Mouse (Mus musculus): ENCODE measurements at regions not wholly inside any gene's neighbourhood (a gene's known extent, or its start where the extent isn't known, plus 50 kb on each side); places are given as distances from the start of the nearest gene placed in this dataset.

- Histone ChIP-seq H3K4me2 (ENCODE audit: low read depth, low read length) (no peak overlapping the region), H3K36me3 (replicated peaks; ENCODE audit: control insufficient read depth, insufficient read depth, low read depth, low read length) (no peaks in the 10 kb centered on the region), H3K9me3 (replicated peaks; ENCODE audit: control insufficient read depth, low read length) (no peaks in the 10 kb centered on the region), H3K27me3 (ENCODE audit: control insufficient read depth, insufficient read depth, low read length) (no peaks in the 10 kb centered on the region), H3K4me3 (ENCODE audit: low read depth, low read length) (no peak overlapping the region), H3K4me1 (ENCODE audit: control insufficient read depth, insufficient read depth, low read length) (no peaks in the 10 kb centered on the region), H3K9ac (replicated peaks; ENCODE audit: low read length) (no peak overlapping the region), H3K27ac (replicated peaks; ENCODE audit: low read depth, low read length) (no peak overlapping the region)
- DNase-seq (ENCODE audit: low spot score) = no peak
- no peak for ATAC-seq (replicated peaks; ENCODE audit: insufficient number of reproducible peaks, low FRiP score, low TSS enrichment, low read depth)
- 81% methylated on average over 4 of the region's 4 CpGs for WGBS
Measured at GRCm38 (mm10) chr3:9128407-9128806, 481.5 kb downstream of the Zfp704 start.

- WGBS = 56% methylated on average over 5 of the region's 5 CpGs
- Histone ChIP-seq H3K27ac (replicated peaks; ENCODE audit: low read depth, low read length) (no peak overlapping the region), H3K9me3 (replicated peaks; ENCODE audit: control insufficient read depth, low read length) (no peaks in the 10 kb centered on the region), H3K9ac (replicated peaks; ENCODE audit: low read length) (no peak overlapping the region), H3K4me1 (ENCODE audit: control insufficient read depth, insufficient read depth, low read length) (no peaks in the 10 kb centered on the region), H3K36me3 (replicated peaks; ENCODE audit: control insufficient read depth, insufficient read depth, low read depth, low read length) (no peaks in the 10 kb centered on the region), H3K4me2 (ENCODE audit: low read depth, low read length) (no peak overlapping the region), H3K4me3 (ENCODE audit: low read depth, low read length) (no peak overlapping the region), H3K27me3 (ENCODE audit: control insufficient read depth, insufficient read depth, low read length) (no peaks in the 10 kb centered on the region)
- ATAC-seq (replicated peaks; ENCODE audit: insufficient number of reproducible peaks, low FRiP score, low TSS enrichment, low read depth) (no peak), DNase-seq (ENCODE audit: low spot score) (no peak)
Measured at GRCm38 (mm10) chr3:9123079-9123478, 486.8 kb downstream of the Zfp704 start.

- H3K4me2 ChIP-seq (ENCODE audit: low read depth, low read length) = no peak overlapping the region
- no peaks in the 10 kb centered on the region for H3K9me3 ChIP-seq (replicated peaks; ENCODE audit: control insufficient read depth, low read length)
- H3K27me3 ChIP-seq (ENCODE audit: control insufficient read depth, insufficient read depth, low read length) = no peaks in the 10 kb centered on the region
- 84% methylated on average over 3 of the region's 3 CpGs for WGBS
- no peaks in the 10 kb centered on the region for H3K4me1 ChIP-seq (ENCODE audit: control insufficient read depth, insufficient read depth, low read length)
- no peak for ATAC-seq (replicated peaks; ENCODE audit: insufficient number of reproducible peaks, low FRiP score, low TSS enrichment, low read depth)
- no peak for DNase-seq (ENCODE audit: low spot score)
- H3K4me3 ChIP-seq (ENCODE audit: low read depth, low read length) = no peak overlapping the region
- H3K27ac ChIP-seq (replicated peaks; ENCODE audit: low read depth, low read length) = no peak overlapping the region
- no peak overlapping the region for H3K9ac ChIP-seq (replicated peaks; ENCODE audit: low read length)
- no peaks in the 10 kb centered on the region for H3K36me3 ChIP-seq (replicated peaks; ENCODE audit: control insufficient read depth, insufficient read depth, low read depth, low read length)
Measured at GRCm38 (mm10) chr3:9117913-9118312, 492.0 kb downstream of the Zfp704 start.

- Histone ChIP-seq H3K27me3 (ENCODE audit: control insufficient read depth, insufficient read depth, low read length) (no peaks in the 10 kb centered on the region), H3K4me2 (ENCODE audit: low read depth, low read length) (no peak overlapping the region), H3K4me3 (ENCODE audit: low read depth, low read length) (no peak overlapping the region), H3K4me1 (ENCODE audit: control insufficient read depth, insufficient read depth, low read length) (no peaks in the 10 kb centered on the region), H3K36me3 (replicated peaks; ENCODE audit: control insufficient read depth, insufficient read depth, low read depth, low read length) (no peaks in the 10 kb centered on the region), H3K27ac (replicated peaks; ENCODE audit: low read depth, low read length) (no peak overlapping the region), H3K9ac (replicated peaks; ENCODE audit: low read length) (no peak overlapping the region), H3K9me3 (replicated peaks; ENCODE audit: control insufficient read depth, low read length) (no peaks in the 10 kb centered on the region)
- no peak for ATAC-seq (replicated peaks; ENCODE audit: insufficient number of reproducible peaks, low FRiP score, low TSS enrichment, low read depth)
- no peak for DNase-seq (ENCODE audit: low spot score)
- 85% methylated on average over 5 of the region's 5 CpGs for WGBS
Measured at GRCm38 (mm10) chr3:9113410-9113809, 496.5 kb downstream of the Zfp704 start.

DNA sequence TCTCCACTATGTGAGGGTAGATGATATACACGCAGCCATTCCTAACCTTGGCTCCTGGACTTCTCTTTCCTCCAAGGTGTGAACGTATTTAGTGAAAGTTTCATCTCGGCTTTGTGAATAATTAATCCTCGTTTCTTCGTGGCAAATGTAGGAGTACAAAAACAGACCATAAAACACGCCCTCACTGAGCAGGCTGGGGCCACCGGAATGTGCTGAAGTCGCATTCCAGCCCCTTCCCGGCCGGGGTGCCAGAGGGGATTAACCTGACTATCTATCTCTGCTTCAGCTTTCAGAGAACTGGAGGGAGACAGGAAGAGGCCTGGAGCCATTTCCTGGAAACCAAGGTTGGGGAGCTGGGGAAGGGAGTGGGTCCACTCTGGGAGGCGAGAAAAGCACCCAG lies 499.1 kb downstream of the Zfp704 start:
- Histone ChIP-seq H3K27me3 (ENCODE audit: control insufficient read depth, insufficient read depth, low read length) (no peaks in the 10 kb centered on the region), H3K27ac (replicated peaks; ENCODE audit: low read depth, low read length) (no peak overlapping the region), H3K4me3 (ENCODE audit: low read depth, low read length) (no peak overlapping the region), H3K4me2 (ENCODE audit: low read depth, low read length) (no peak overlapping the region), H3K36me3 (replicated peaks; ENCODE audit: control insufficient read depth, insufficient read depth, low read depth, low read length) (no peaks in the 10 kb centered on the region), H3K9me3 (replicated peaks; ENCODE audit: control insufficient read depth, low read length) (no peaks in the 10 kb centered on the region), H3K4me1 (ENCODE audit: control insufficient read depth, insufficient read depth, low read length) (no peaks in the 10 kb centered on the region), H3K9ac (replicated peaks; ENCODE audit: low read length) (no peak overlapping the region)
- ATAC-seq (replicated peaks; ENCODE audit: insufficient number of reproducible peaks, low FRiP score, low TSS enrichment, low read depth) = no peak
- WGBS = 33% methylated on average over 11 of the region's 11 CpGs
- peak; percentile 14 for DNase-seq (ENCODE audit: low spot score)

DNA sequence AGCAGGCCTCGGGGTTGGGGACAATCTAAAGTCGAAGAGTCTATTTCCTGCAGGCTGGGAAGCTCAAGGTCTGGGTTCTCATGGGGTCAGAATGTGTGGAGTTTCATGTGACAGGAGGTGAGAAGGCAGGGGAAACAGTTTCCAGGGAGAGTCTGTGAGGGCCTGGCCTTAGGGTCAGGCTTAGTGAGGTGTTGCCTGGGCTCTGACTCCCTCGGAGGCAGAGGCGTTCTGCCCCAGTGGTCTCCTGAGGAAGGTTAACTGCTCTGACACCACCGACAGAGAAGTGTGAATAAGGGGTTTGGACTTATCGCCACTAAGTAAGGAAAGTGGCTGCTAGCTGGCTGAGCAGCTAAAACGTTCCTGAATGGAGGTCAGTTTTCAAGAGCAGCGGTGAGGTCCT lies 499.9 kb downstream of the Zfp704 start:
- no peaks in the 10 kb centered on the region for H3K27me3 ChIP-seq (ENCODE audit: control insufficient read depth, insufficient read depth, low read length)
- 44% methylated on average over 8 of the region's 8 CpGs for WGBS
- ATAC-seq (replicated peaks; ENCODE audit: insufficient number of reproducible peaks, low FRiP score, low TSS enrichment, low read depth) = no peak
- H3K36me3 ChIP-seq (replicated peaks; ENCODE audit: control insufficient read depth, insufficient read depth, low read depth, low read length) = no peaks in the 10 kb centered on the region
- DNase-seq (ENCODE audit: low spot score) = no peak
- H3K27ac ChIP-seq (replicated peaks; ENCODE audit: low read depth, low read length) = no peak overlapping the region
- no peak overlapping the region for H3K4me3 ChIP-seq (ENCODE audit: low read depth, low read length)
- no peak overlapping the region for H3K4me2 ChIP-seq (ENCODE audit: low read depth, low read length)
- H3K4me1 ChIP-seq (ENCODE audit: control insufficient read depth, insufficient read depth, low read length) = no peaks in the 10 kb centered on the region
- H3K9me3 ChIP-seq (replicated peaks; ENCODE audit: control insufficient read depth, low read length) = no peaks in the 10 kb centered on the region
- H3K9ac ChIP-seq (replicated peaks; ENCODE audit: low read length) = no peak overlapping the region

GRCm38 (mm10) chr3:9109485-9109884 lies 500.4 kb downstream of the Zfp704 start:
- ATAC-seq (replicated peaks; ENCODE audit: insufficient number of reproducible peaks, low FRiP score, low TSS enrichment, low read depth) = no peak
- no peak overlapping the region for H3K4me3 ChIP-seq (ENCODE audit: low read depth, low read length)
- no peak overlapping the region for H3K27ac ChIP-seq (replicated peaks; ENCODE audit: low read depth, low read length)

DNA sequence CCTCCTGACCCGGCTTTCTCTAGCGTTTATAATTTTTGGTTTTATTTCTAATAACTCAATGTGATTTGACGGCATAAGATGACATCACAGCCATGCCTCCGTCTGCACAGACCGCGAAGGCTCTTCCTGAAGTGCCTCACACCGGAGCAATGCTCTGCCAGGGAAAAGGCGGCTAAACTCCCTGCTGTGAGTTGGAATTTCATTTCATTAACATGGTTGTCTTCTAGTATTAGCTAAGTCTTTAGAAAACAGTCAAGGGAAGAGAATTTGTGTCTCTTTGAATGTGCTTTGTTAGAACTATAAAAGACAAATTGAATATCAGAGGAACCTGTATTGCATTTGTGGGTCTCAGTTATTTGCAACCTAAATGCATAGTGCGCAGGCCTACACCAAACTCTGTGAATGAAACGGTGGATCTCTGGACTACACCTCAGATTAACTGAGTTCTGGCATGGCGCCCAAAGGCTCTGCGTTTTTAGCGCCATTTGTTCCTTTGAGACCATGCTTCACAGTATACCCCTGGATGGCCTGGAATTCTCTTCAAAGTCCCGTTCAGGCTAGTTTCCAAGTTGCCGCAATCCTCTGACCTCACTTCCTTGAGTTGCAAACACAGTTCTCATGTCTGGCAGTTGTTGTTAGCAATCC lies 502.0 kb downstream of the Zfp704 start:
- no peaks in the 10 kb centered on the region for H3K4me1 ChIP-seq (ENCODE audit: control insufficient read depth, insufficient read depth, low read length)

More at GRCm38 (mm10) chr3:9109485-9109884, 500.4 kb downstream of the Zfp704 start:
- Histone ChIP-seq H3K27me3 (ENCODE audit: control insufficient read depth, insufficient read depth, low read length) (no peaks in the 10 kb centered on the region), H3K36me3 (replicated peaks; ENCODE audit: control insufficient read depth, insufficient read depth, low read depth, low read length) (no peaks in the 10 kb centered on the region), H3K4me2 (ENCODE audit: low read depth, low read length) (no peak overlapping the region), H3K9ac (replicated peaks; ENCODE audit: low read length) (no peak overlapping the region), H3K9me3 (replicated peaks; ENCODE audit: control insufficient read depth, low read length) (no peaks in the 10 kb centered on the region), H3K4me1 (ENCODE audit: control insufficient read depth, insufficient read depth, low read length) (no peaks in the 10 kb centered on the region)
- no peak for DNase-seq (ENCODE audit: low spot score)
- WGBS = 81% methylated on average over 5 of the region's 5 CpGs

More for the DNA sequence above, 502.0 kb downstream of the Zfp704 start:
- H3K9me3 ChIP-seq (replicated peaks; ENCODE audit: control insufficient read depth, low read length) = no peaks in the 10 kb centered on the region
- H3K36me3 ChIP-seq (replicated peaks; ENCODE audit: control insufficient read depth, insufficient read depth, low read depth, low read length) = no peaks in the 10 kb centered on the region
- no peak overlapping the region for H3K4me3 ChIP-seq (ENCODE audit: low read depth, low read length)
- H3K4me2 ChIP-seq (ENCODE audit: low read depth, low read length) = no peak overlapping the region
- ATAC-seq (replicated peaks; ENCODE audit: insufficient number of reproducible peaks, low FRiP score, low TSS enrichment, low read depth) (no peak), DNase-seq (ENCODE audit: low spot score) (no peak)
- H3K9ac ChIP-seq (replicated peaks; ENCODE audit: low read length) = no peak overlapping the region
- H3K27me3 ChIP-seq (ENCODE audit: control insufficient read depth, insufficient read depth, low read length) = no peaks in the 10 kb centered on the region
- H3K27ac ChIP-seq (replicated peaks; ENCODE audit: low read depth, low read length) = no peak overlapping the region
- WGBS = 78% methylated on average over 15 of the region's 15 CpGs
